Mouse (Mus musculus) CH12.LX (cell line): Measurements from ENCODE around the gene Wfdc17. TPM values are rescaled to one million over a fixed set of nuclear protein-coding genes. Genes with fewer than 3 reads are reported as not detected.

Experiments used
- DNase-seq: peaks from one replicate; pipeline ENCODE4 v3.0.0-alpha.2; 2013; ENCODE audit errors: extremely low read depth
- H3K27ac ChIP-seq: 2 replicates; pipeline ENCODE4 v1.5.1; 2012; ENCODE audit warnings: low read depth, mild to moderate bottlenecking, control low read depth, moderate library complexity; ENCODE audit not compliant: insufficient read depth
- H3K27me3 ChIP-seq: replicated peaks from 2 replicates; pipeline ENCODE3; 2012; ENCODE audit warnings: inconsistent platforms
- H3K36me3 ChIP-seq, 2 experiments: replicated peaks in 1 of 2; 2 replicates each; pipeline versions ENCODE3 to v1.6.1; 2012; ENCODE audit warnings: inconsistent platforms in 1 of 2, low read length in 1 of 2, mild to moderate bottlenecking in 1 of 2, mixed read lengths in 1 of 2, moderate library complexity in 1 of 2; ENCODE audit not compliant: control insufficient read depth in 1 of 2, insufficient read depth in 1 of 2
- H3K4me1 ChIP-seq, 2 experiments: 2 replicates each; pipeline ENCODE4 v1.6.1; 2012; ENCODE audit warnings: inconsistent platforms in 1 of 2, moderate library complexity in 1 of 2; ENCODE audit not compliant: insufficient read depth in 2 of 2, control insufficient read depth in 1 of 2
- H3K4me2 ChIP-seq: 2 replicates; pipeline ENCODE4 v1.6.1; 2012; ENCODE audit warnings: low read depth, mild to moderate bottlenecking, control low read depth; ENCODE audit not compliant: poor library complexity, insufficient read depth, severe bottlenecking
- H3K4me3 ChIP-seq, 3 experiments: fragments of 150-350 bp in 1 of 3; sonication (generic) in 1 of 3; replicated peaks in 1 of 3; 2 replicates each; pipeline versions ENCODE3 to v1.5.1; 2011 to 2012; ENCODE audit warnings: low read depth in 2 of 3, low read length in 2 of 3, mild to moderate bottlenecking in 2 of 3, moderate library complexity in 2 of 3, control low read depth in 1 of 3, improper control_type of control experiment in 1 of 3, inconsistent platforms in 1 of 3, mixed read lengths in 1 of 3; ENCODE audit not compliant: poor library complexity in 1 of 3
- H3K79me2 ChIP-seq: replicated peaks from 2 replicates; pipeline ENCODE4 v1.6.1; 2012; ENCODE audit warnings: mild to moderate bottlenecking, moderate library complexity; ENCODE audit not compliant: control insufficient read depth, poor library complexity, insufficient read depth, severe bottlenecking; ENCODE audit errors: extremely low read depth
- H3K9ac ChIP-seq: 2 replicates; pipeline ENCODE4 v1.6.1; 2012; ENCODE audit warnings: low read depth, mild to moderate bottlenecking, control low read depth, moderate library complexity; ENCODE audit not compliant: insufficient read depth
- H3K9me3 ChIP-seq: replicated peaks from 2 replicates; pipeline ENCODE3; 2012; ENCODE audit warnings: low read length, inconsistent platforms, mixed read lengths
- BHLHE40 ChIP-seq: IDR thresholded peaks from 2 replicates; pipeline ENCODE4 v1.6.1; 2011; ENCODE audit warnings: mild to moderate bottlenecking, low read depth, low read length, improper control_type of control experiment
- CHD1 ChIP-seq: IDR thresholded peaks from 2 replicates; pipeline ENCODE4 v1.6.1; 2012; ENCODE audit warnings: low read depth, low read length, improper control_type of control experiment, inconsistent platforms
- CHD2 ChIP-seq: IDR thresholded peaks from 2 replicates; pipeline ENCODE4 v1.6.1; 2011; ENCODE audit warnings: low read length, improper control_type of control experiment
- CTCF ChIP-seq, 2 experiments: IDR thresholded peaks in 1 of 2; conservative IDR thresholded peaks in 1 of 2; 2 replicates each; pipeline ENCODE4 v1.5.1; 2011 to 2012; ENCODE audit warnings: low read depth in 2 of 2, low read length in 2 of 2, improper control_type of control experiment in 1 of 2, inconsistent platforms in 1 of 2, mild to moderate bottlenecking in 1 of 2, moderate library complexity in 1 of 2
- ELF1 ChIP-seq: IDR thresholded peaks from 2 replicates; pipeline ENCODE4 v1.6.1; 2014; ENCODE audit warnings: low read depth, mild to moderate bottlenecking, inconsistent platforms, low read length, improper control_type of control experiment
- EP300 ChIP-seq: IDR thresholded peaks from 2 replicates; pipeline ENCODE4 v1.6.1; 2011; ENCODE audit warnings: low read length, improper control_type of control experiment
- ETS1 ChIP-seq: conservative IDR thresholded peaks from 2 replicates; pipeline ENCODE4 v1.6.1; 2012; ENCODE audit warnings: low read depth, mild to moderate bottlenecking, inconsistent platforms, low read length, improper control_type of control experiment, moderate library complexity
- GABPA ChIP-seq: IDR thresholded peaks from 2 replicates; pipeline ENCODE4 v1.6.1; 2012; ENCODE audit warnings: low read depth, low read length, improper control_type of control experiment, inconsistent platforms; ENCODE audit not compliant: insufficient replicate concordance
- IRF4 ChIP-seq: IDR thresholded peaks from 2 replicates; pipeline ENCODE4 v1.6.1; 2014; ENCODE audit warnings: low read depth, mild to moderate bottlenecking, inconsistent platforms, low read length, improper control_type of control experiment
- JUN ChIP-seq: IDR thresholded peaks from 2 replicates; pipeline ENCODE4 v1.6.1; 2011; ENCODE audit warnings: low read depth, mild to moderate bottlenecking, low read length, improper control_type of control experiment, moderate library complexity; ENCODE audit not compliant: insufficient read depth
- JUND ChIP-seq: conservative IDR thresholded peaks from 2 replicates; pipeline ENCODE4 v1.6.1; 2011; ENCODE audit warnings: low read depth, low read length, improper control_type of control experiment
- KAT2A ChIP-seq: IDR thresholded peaks from 2 replicates; pipeline ENCODE4 v1.6.1; 2012; ENCODE audit warnings: low read length, improper control_type of control experiment, inconsistent platforms; ENCODE audit not compliant: insufficient replicate concordance
- MAFK ChIP-seq: IDR thresholded peaks from 2 replicates; pipeline ENCODE4 v1.6.1; 2011; ENCODE audit warnings: low read length, improper control_type of control experiment; ENCODE audit not compliant: insufficient replicate concordance
- MAX ChIP-seq: IDR thresholded peaks from 2 replicates; pipeline ENCODE4 v1.6.1; 2011; ENCODE audit warnings: low read length, improper control_type of control experiment
- MAZ ChIP-seq: IDR thresholded peaks from 2 replicates; pipeline ENCODE4 v1.6.1; 2012; ENCODE audit warnings: low read depth, mild to moderate bottlenecking, inconsistent platforms, low read length, improper control_type of control experiment, moderate library complexity
- MEF2A ChIP-seq: IDR thresholded peaks from 2 replicates; pipeline ENCODE4 v1.6.1; 2014; ENCODE audit warnings: low read depth, mild to moderate bottlenecking, inconsistent platforms, low read length, improper control_type of control experiment, borderline replicate concordance
- MXI1 ChIP-seq: IDR thresholded peaks from 2 replicates; pipeline ENCODE4 v1.6.1; 2011; ENCODE audit warnings: mild to moderate bottlenecking, low read depth, low read length, improper control_type of control experiment
- MYC ChIP-seq: IDR thresholded peaks from 2 replicates; pipeline ENCODE4 v1.6.1; 2011; ENCODE audit warnings: low read depth, mild to moderate bottlenecking, improper control_type of control experiment, low read length
- NELFE ChIP-seq: IDR thresholded peaks from 2 replicates; pipeline ENCODE4 v1.6.1; 2011; ENCODE audit warnings: low read depth, low read length, improper control_type of control experiment
- PAX5 ChIP-seq: IDR thresholded peaks from 2 replicates; pipeline ENCODE4 v1.6.1; 2012; ENCODE audit warnings: low read length, inconsistent platforms, mixed read lengths
- RAD21 ChIP-seq: IDR thresholded peaks from 2 replicates; pipeline ENCODE4 v1.6.1; 2011; ENCODE audit warnings: low read depth, mild to moderate bottlenecking, low read length, improper control_type of control experiment, moderate library complexity
- RCOR1 ChIP-seq: conservative IDR thresholded peaks from 2 replicates; pipeline ENCODE4 v1.6.1; 2012; ENCODE audit warnings: low read depth, mild to moderate bottlenecking, inconsistent platforms, low read length, improper control_type of control experiment
- SIN3A ChIP-seq: IDR thresholded peaks from 2 replicates; pipeline ENCODE4 v1.6.1; 2012; ENCODE audit warnings: low read length, improper control_type of control experiment, inconsistent platforms
- TBP ChIP-seq: conservative IDR thresholded peaks from 2 replicates; pipeline ENCODE4 v1.6.1; 2011; ENCODE audit warnings: low read depth, low read length, improper control_type of control experiment
- TCF12 ChIP-seq: IDR thresholded peaks from 2 replicates; pipeline ENCODE4 v1.6.1; 2014; ENCODE audit warnings: low read depth, mild to moderate bottlenecking, inconsistent platforms, low read length, improper control_type of control experiment
- USF1 ChIP-seq: IDR thresholded peaks from 2 replicates; pipeline ENCODE4 v1.6.1; 2014; ENCODE audit warnings: low read depth, mild to moderate bottlenecking, inconsistent platforms, low read length, improper control_type of control experiment
- USF2 ChIP-seq: conservative IDR thresholded peaks from 2 replicates; pipeline ENCODE4 v1.6.1; 2011; ENCODE audit warnings: low read depth, low read length, improper control_type of control experiment
- ZC3H11A ChIP-seq: IDR thresholded peaks from 2 replicates; pipeline ENCODE4 v1.6.1; 2012; ENCODE audit warnings: low read depth, mild to moderate bottlenecking, inconsistent platforms, low read length, improper control_type of control experiment
- ZNF384 ChIP-seq: IDR thresholded peaks from 2 replicates; pipeline ENCODE4 v1.6.1; 2012; ENCODE audit warnings: low read depth, low read length, improper control_type of control experiment, inconsistent platforms
- dilution Hi-C: fragments of 300-500 bp; cut with MboI; formaldehyde crosslinking; loops from 2 replicates; pipeline ENCODE4 v1.14.3; 2020; ENCODE audit warnings: low sequenced_read_pairs; ENCODE audit not compliant: extremely low pct_unique_long_range_greater_than_20kb, extremely low pct_ligation_motif_present
- in situ Hi-C: fragments of 300-500 bp; cut with MboI; formaldehyde crosslinking; loops from 3 replicates; pipeline ENCODE4 v1.14.3; 2019; ENCODE audit warnings: low sequenced_read_pairs, low pct_ligation_motif_present, low pct_unique_long_range_greater_than_20kb, mixed read lengths
- polyA plus RNA-seq: library from polyadenylated mRNA; unstranded; fragments of >175 nt; gene quantifications from 2 replicates; pipeline ENCODE4 v1.2.1, GENCODE M21; 2012; ENCODE audit warnings: low read depth; ENCODE audit not compliant: insufficient read length
- total RNA-seq, 2 experiments: library from RNA; depleted of rRNA; stranded (reverse); fragments of 300-350 nt in 1 of 2; fragments of >200 nt in 1 of 2; gene quantifications; 2 replicates each; pipeline ENCODE4 v1.2.3; 2012 to 2014

Gene Wfdc17
- total and polyA plus RNA-seq, 3 experiments, result not detected

DNA sequence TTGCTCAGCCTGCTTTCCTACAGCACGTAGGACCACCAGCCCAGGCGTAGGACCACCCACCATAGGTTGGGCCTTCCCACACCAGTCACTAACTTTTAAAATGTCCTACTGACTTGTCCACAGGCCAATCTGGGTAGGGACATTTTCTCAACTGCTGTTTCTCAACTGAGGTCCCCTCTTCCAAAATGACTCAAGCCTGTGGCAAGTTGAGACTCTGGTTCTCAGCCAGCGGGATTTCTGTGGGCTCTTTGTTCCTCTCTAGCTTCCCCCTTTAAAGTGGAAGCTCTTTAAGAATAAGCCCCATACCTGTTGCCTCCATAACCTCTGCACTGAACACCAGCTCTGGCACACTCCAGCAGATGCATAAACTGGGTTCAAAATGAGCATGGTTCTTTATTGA is 39.7 kb downstream of the Wfdc17 start:
- Histone ChIP-seq H3K36me3 (no peaks in the 10 kb centered on the region), H3K9me3 (no peaks in the 10 kb centered on the region), H3K4me1 (peaks cover 36 to 73% of the 10 kb centered on the region in 2 experiments), H3K4me2 (peak overlapping the region; percentile 16; the same call in 1 of the 2 replicates), H3K27ac (no peak overlapping the region)
- in situ Hi-C loops, result loop anchor here (10.0 kb wide), 1 partner anchor 179 kb away; no protein-coding TSS in a partner anchor
- TF ChIP-seq USF2 (no peak), TBP (no peak), IRF4 (peak; percentile 90), JUND (peak; percentile 59; the same call in 1 of the 2 replicates), MYC (no peak), BHLHE40 (peak; percentile 58), TCF12 (peak; percentile 52; the same call in 1 of the 2 replicates), EP300 (peak; percentile 79), JUN (peak; percentile 44; the same call in 1 of the 2 replicates), MEF2A (peak; percentile 62; the same call in 1 of the 2 replicates), MAZ (no peak), KAT2A (no peak)
- TF ChIP-seq, all 38 proteins: peak for 7
- H3K27me3 ChIP-seq, result peaks cover 24% of the 10 kb centered on the region
- peak; percentile 60 for DNase-seq
- dilution Hi-C loops, result no loop called here
- H3K79me2 ChIP-seq, result no peaks in the 10 kb centered on the region
- H3K9ac ChIP-seq, result no peak overlapping the region
- peak overlapping the region in 1 of 3 experiments; percentile 24 for H3K4me3 ChIP-seq

DNA sequence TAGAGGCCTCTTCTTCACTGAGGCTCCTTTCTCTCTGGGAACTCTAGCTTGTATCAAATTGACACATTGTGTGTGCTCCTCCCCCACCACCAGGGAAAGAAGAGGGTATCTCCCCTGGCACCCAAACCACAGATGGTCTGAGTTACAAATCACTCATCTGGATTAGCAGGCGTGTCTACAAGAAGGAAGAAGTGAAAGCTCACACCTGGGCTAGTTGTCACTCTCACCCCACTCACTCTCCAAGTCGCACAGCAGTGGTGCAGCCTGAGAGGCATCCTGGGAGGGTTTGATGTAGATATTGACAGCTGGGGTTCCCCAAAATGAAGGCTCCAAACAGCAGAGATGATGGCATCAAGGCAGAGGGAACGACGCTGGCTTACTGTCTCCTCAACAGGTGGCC is 42.4 kb downstream of the Wfdc17 start:
- Histone ChIP-seq H3K4me3 (no peak overlapping the region), H3K79me2 (no peaks in the 10 kb centered on the region), H3K36me3 (no peaks in the 10 kb centered on the region), H3K4me2 (0 out of 2 replicates have a peak overlapping the region, but pooled peaks have one; percentile 0), H3K9ac (no peak overlapping the region), H3K27ac (no peak overlapping the region), H3K27me3 (peaks cover 15% of the 10 kb centered on the region), H3K4me1 (peaks cover 30 to 62% of the 10 kb centered on the region in 2 experiments), H3K9me3 (no peaks in the 10 kb centered on the region)
- dilution Hi-C loops (no loop called here), in situ Hi-C loops (loop anchor here (10.0 kb wide), 1 partner anchor 181 kb away; no protein-coding TSS in a partner anchor)
- peak; percentile 97 for TF ChIP-seq ETS1
- TF ChIP-seq USF1, result no peak
- TF ChIP-seq MAZ, result peak; percentile 70
- TF ChIP-seq ZNF384, result no peak
- no peak for TF ChIP-seq ZC3H11A
- TF ChIP-seq JUND, result peak; percentile 67
- peak; percentile 56; the same call in 1 of the 2 replicates for TF ChIP-seq MYC
- TF ChIP-seq RCOR1, result peak; percentile 95; the same call in 1 of the 2 replicates
- TF ChIP-seq JUN, result peak; percentile 52
- no peak for TF ChIP-seq CHD1
- TF ChIP-seq MEF2A, result peak; percentile 92
- peak; percentile 35; the same call in 1 of the 2 replicates for TF ChIP-seq ELF1
- no peak for TF ChIP-seq CTCF (conservative IDR thresholded peaks at IDR 0.05 in 1 of 2, IDR thresholded peaks at IDR 0.05 in 1 of 2; ENCODE audit: low read depth in 2 of 2, low read length in 2 of 2)
- no peak for TF ChIP-seq GABPA
- TF ChIP-seq NELFE, result peak; percentile 44; the same call in 1 of the 2 replicates
- TF ChIP-seq MAX, result peak; percentile 69
- TF ChIP-seq EP300, result peak; percentile 94
- peak; percentile 99 for TF ChIP-seq TCF12
- peak; percentile 77 for TF ChIP-seq MAFK
- TF ChIP-seq RAD21, result no peak; the same call in 1 of the 2 replicates
- peak; percentile 97 for TF ChIP-seq BHLHE40
- peak; percentile 87 for TF ChIP-seq CHD2
- TF ChIP-seq IRF4, result peak; percentile 95
- TF ChIP-seq MXI1, result no peak; the same call in 1 of the 2 replicates
- no peak for TF ChIP-seq KAT2A
- TF ChIP-seq PAX5, result no peak
- no peak for TF ChIP-seq TBP
- peak; percentile 94 for TF ChIP-seq SIN3A
- DNase-seq, result peak; percentile 97
